Mouse (Mus musculus) adipocyte (in vitro differentiated cells): Measurements from ENCODE around the gene Yif1a.

Source experiments
- DNase-seq: peaks from one replicate; pipeline ENCODE4 v3.0.0-alpha.2; 2016; ENCODE audit warnings: low spot score

Yif1a gene

DNA sequence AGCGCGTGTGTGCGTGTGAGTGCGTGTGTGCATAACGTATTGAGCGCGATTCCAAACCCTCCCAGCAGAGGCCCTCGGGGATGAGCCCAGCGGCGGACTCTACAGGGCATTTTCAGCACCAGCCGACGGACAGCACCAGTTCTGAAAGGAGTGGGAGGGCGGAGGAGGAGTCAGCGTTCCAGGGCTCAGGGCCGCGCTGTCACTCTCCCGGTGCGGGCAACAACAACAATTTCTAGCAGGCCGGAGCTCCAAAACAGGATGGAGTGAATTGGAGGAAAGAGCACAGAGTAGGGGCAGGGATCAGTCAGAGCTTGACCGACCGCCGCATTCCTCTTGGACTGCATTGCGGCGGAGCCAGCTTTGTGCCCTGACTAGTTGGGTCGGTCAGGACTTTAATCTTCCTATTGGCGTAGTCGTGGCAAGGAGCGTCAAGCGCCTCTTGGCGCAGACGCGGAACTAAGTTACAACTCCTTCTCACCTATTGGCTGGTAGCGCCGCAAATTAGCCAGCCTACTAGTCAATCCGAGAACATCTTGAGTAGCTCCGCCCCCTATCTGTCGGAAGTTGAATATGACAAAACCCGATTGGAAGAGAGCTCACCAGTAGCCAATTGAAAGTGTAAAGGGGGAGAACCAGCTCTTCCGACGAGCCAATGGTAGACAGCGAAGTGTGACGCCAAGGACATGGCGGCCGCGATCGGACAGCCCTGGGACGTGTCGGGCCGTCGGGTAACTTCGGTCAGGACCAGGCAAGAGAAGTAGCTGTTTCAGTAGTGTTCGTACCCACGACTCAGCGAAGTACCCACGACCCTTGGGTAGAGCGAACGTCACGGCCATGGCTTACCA, at the start of gene Yif1a:
Gene Yif1a (plus strand): TSS at position 655 of the 845 bp plus-strand sequence.
- DNase-seq = peak; percentile 100

GRCm38 (mm10) chr19:5038709-5039156, 49.6 kb upstream of the Yif1a start, which contains the start of the genes B4gat1 and AC124502.3:
Gene B4gat1, plus strand, starts transcription at chr19:5038826.
Gene AC124502.3, plus strand, starts transcription at chr19:5038891.
- peak; percentile 91 for DNase-seq

- DNase-seq = no peak
Measured at GRCm38 (mm10) chr19:5039301-5040114, 48.8 kb upstream of the Yif1a start.

GRCm38 (mm10) chr19:5040862-5041523, 47.3 kb upstream of the Yif1a start, which contains the start of gene Brms1:
Gene Brms1, plus strand, starts transcription at chr19:5041354.
- peak; percentile 95 for DNase-seq

- no peak for DNase-seq
Measured at GRCm38 (mm10) chr19:5041588-5041987, 46.8 kb upstream of the Yif1a start.

DNA sequence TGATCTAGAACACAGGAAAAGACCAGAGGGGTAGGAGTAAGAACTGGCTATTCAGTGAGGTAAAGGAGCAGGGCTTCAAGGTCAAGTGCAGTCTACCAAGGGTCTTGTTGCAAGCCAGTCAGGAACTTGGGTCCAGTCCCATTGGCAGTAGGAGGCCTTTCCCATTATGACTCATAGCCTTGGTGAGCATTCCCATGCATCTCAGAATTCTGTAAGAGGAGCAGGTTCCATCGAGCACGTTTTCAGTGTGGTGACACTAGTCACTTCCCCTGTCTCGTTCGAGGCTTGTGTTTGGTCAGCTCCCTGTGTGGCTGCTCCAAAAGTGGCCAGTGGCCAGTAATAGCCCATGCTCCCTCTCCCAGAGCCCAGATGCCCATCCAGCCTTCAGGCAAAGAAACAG, 42.8 kb upstream of the Yif1a start:
- DNase-seq = no peak

GRCm38 (mm10) chr19:5048138-5049056, 39.9 kb upstream of the Yif1a start:
- DNase-seq = no peak

- DNase-seq = no peak
Measured at GRCm38 (mm10) chr19:5049325-5049724, 39.0 kb upstream of the Yif1a start.

GRCm38 (mm10) chr19:5050047-5050905, 38.1 kb upstream of the Yif1a start, which contains the start of gene Rin1:
Gene Rin1, plus strand, starts transcription at chr19:5050481.
- DNase-seq = peak; percentile 77

DNA sequence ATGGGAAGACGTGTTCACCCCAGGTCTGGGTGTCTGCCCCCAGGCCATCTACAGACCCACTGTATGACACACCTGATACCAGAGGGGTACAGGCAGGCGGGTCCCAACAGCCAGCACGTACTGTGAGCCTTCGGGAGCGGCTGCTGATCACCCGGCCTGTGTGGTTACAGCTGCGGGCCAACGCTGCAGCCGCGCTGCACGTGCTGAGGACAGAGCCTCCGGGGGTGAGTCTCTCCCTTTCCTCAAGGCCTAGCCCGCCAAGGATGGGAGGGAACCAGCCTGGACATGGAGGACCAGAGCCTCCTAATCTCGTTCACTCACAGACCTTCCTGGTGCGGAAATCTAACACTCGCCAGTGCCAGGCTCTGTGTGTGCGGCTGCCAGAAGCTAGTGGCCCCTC, 37.3 kb upstream of the Yif1a start:
- DNase-seq = no peak

DNA sequence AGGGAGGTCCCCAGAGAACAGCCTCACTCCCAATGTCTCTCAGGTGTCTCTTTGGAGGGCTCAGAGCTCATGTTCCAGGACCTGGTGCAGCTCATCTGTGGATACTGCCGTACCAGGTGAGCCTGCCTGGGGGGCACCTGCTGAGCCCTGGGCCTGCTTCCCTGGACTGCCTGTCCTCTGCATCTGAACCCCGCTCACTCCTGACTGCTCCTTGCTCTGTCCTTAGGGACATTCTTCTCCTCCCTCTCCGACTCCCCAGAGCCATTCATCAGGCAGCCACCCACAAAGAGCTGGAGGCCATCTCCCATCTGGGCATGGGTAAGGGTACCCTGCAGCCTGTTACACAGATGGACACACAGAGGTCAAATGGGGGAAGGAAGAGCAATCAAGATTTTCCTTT, 36.8 kb upstream of the Yif1a start:
- no peak for DNase-seq

- DNase-seq = no peak
Measured at GRCm38 (mm10) chr19:5052166-5052822, 36.0 kb upstream of the Yif1a start.

- no peak for DNase-seq
Measured at GRCm38 (mm10) chr19:5052853-5053252, 35.5 kb upstream of the Yif1a start.

GRCm38 (mm10) chr19:5053909-5054308, 34.4 kb upstream of the Yif1a start:
- DNase-seq = peak; percentile 43

DNA sequence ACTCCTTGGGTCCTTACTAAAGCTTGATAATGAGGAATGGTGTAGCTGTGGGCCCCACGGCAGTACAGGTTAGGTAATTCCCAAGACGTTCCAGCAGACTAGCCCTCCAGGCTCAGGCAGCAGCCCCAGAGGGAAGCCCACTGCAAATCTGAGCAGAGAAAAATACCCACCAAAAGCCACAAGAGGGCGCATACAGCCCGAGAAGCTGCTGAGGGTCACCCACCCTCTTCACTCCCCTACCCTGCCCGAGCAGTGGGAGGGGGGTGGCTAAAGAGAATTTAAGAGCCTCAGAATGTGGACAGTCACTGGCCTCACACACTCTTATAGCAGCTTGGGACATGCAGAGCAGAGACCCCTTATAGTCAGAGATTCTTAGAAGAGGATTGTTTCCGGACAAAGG, 32.1 kb upstream of the Yif1a start:
- no peak for DNase-seq

DNA sequence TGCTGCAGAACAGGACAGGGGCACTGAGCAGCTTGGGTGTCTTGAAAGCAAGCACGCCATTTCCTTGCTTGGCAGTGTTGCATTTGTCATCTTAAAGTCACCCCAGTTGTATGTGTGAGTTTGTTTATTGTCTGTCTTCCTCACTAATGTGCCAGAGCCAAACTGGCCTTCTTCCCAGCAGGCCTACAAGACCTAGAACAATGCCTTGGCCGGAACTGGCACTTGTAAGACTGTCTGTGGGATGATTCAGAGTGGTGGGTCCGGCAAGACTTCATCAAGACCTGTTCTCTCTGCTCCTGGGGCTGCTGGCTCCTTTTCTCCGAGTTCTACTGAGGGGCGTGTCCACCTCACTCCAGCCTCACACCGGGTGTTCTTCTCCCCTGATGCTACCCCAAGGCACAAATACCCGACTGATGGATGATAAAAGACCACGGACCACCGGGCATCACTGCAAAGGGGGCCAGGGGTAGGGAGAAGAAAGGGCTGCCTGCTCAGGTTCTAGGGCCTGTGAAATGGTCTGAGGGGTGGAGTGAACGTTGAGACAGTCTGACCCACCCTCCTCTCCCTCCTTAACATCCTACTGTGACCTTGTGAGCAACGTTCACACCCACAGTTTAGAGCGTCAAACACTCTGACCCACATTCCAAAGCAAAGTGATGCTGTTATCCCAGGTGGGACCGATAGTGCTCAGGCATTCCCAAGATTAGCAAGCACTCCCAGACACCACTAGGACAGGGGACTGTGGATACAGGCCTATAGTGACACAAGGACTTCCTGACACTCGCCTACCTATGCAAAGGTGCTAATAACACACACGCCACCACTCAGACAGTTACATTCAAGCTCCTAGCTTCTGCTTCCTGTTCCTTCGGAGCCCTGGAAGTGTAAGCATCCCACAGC, 30.2 kb upstream of the Yif1a start:
- peak; percentile 72 for DNase-seq

GRCm38 (mm10) chr19:5058801-5059771, 29.3 kb upstream of the Yif1a start:
- DNase-seq = no peak
